Mouse (Mus musculus) stomach, embryonic 14.5 days (tissue): ENCODE measurements around the gene Tmem139. TPM values are rescaled to one million over a fixed set of nuclear protein-coding genes. Genes with fewer than 3 reads are reported as not detected.

Experiments
- ATAC-seq: fragments of 200-750 bp; cut with Nextera tagmentation; 2 replicates; pipeline ENCODE4 v1.8.0; 2017; ENCODE audit warnings: low read depth, moderate TSS enrichment; ENCODE audit not compliant: insufficient number of reproducible peaks, insufficient read depth, low FRiP score
- H3K27ac ChIP-seq: fragments of 300-500 bp; sonication (generic); 2 replicates; pipeline ENCODE4 v1.5.1; 2014; ENCODE audit warnings: mild to moderate bottlenecking, low read length, moderate library complexity, mixed read lengths
- H3K27me3 ChIP-seq: fragments of 300-500 bp; sonication (generic); 2 replicates; pipeline ENCODE4 v1.6.1; 2014; ENCODE audit warnings: low read length, control low read depth, mixed read lengths; ENCODE audit not compliant: control insufficient read depth, insufficient read depth
- H3K36me3 ChIP-seq: fragments of 300-500 bp; sonication (generic); 2 replicates; pipeline ENCODE4 v1.6.1; 2014; ENCODE audit warnings: mild to moderate bottlenecking, control low read depth, low read length, moderate library complexity, mixed read lengths; ENCODE audit not compliant: control insufficient read depth, insufficient read depth
- H3K4me1 ChIP-seq: fragments of 300-500 bp; sonication (generic); 2 replicates; pipeline ENCODE4 v1.6.1; 2014; ENCODE audit warnings: low read length, control low read depth, mixed read lengths; ENCODE audit not compliant: control insufficient read depth, insufficient read depth
- H3K4me2 ChIP-seq: fragments of 300-500 bp; sonication (generic); replicated peaks from 2 replicates; pipeline ENCODE4 v1.6.1; 2014; ENCODE audit warnings: low read depth, low read length, control low read depth
- H3K4me3 ChIP-seq: fragments of 300-500 bp; sonication (generic); 2 replicates; pipeline ENCODE4 v1.5.1; 2014; ENCODE audit warnings: low read depth, low read length, control low read depth
- H3K9ac ChIP-seq: fragments of 300-500 bp; sonication (generic); replicated peaks from 2 replicates; pipeline ENCODE4 v1.6.1; 2014; ENCODE audit warnings: low read depth, mild to moderate bottlenecking, control low read depth, low read length, moderate library complexity, mixed read lengths
- H3K9me3 ChIP-seq: fragments of 300-500 bp; sonication (generic); 2 replicates; pipeline ENCODE4 v1.6.1; 2016; ENCODE audit warnings: low read depth, low read length, control low read depth; ENCODE audit not compliant: control insufficient read depth
- WGBS: fragments of 180-500 bp; shearing (Covaris S2); extraction: QIAGEN DNeasy Blood & Tissue Kit; methylation state at CpG from one replicate; pipeline ENCODE4 v1.1.7; 2014; 5-methylcytosine and 5-hydroxymethylcytosine counted together
- polyA plus RNA-seq: library from polyadenylated mRNA; unstranded; fragments of >200 nt; fragmentation: Nextera tagmentation; extraction: Ambion mirVana; gene quantifications from 2 replicates; pipeline ENCODE4 v1.2.1, GENCODE M21; 2014

Tmem139 gene
- polyA plus RNA-seq, 1 experiment from 2014 or later: 2.6 TPM

- WGBS: under 1% methylated on average over 51 of the region's 51 CpGs
- peak; percentile 98 for ATAC-seq
- Histone ChIP-seq H3K27me3 (no peaks in the 10 kb centered on the region), H3K4me1 (0 out of 2 replicates have a peak, but pooled peaks cover 5% of the 10 kb centered on the region), H3K9ac (peak within 1 kb of the TSS; percentile 92), H3K4me2 (peak within 1 kb of the TSS; percentile 78), H3K9me3 (no peaks in the 10 kb centered on the region), H3K27ac (peak within 1 kb of the TSS; percentile 96), H3K36me3 (peaks cover 24% of the 10 kb centered on the region), H3K4me3 (peak within 1 kb of the TSS; percentile 84)
Measured at GRCm38 (mm10) chr6:42264626-42265312, 3.0 kb downstream of the Tmem139 start, which contains the start of gene Casp2. TSS of gene Casp2 (plus strand) at chr6:42264985.

DNA sequence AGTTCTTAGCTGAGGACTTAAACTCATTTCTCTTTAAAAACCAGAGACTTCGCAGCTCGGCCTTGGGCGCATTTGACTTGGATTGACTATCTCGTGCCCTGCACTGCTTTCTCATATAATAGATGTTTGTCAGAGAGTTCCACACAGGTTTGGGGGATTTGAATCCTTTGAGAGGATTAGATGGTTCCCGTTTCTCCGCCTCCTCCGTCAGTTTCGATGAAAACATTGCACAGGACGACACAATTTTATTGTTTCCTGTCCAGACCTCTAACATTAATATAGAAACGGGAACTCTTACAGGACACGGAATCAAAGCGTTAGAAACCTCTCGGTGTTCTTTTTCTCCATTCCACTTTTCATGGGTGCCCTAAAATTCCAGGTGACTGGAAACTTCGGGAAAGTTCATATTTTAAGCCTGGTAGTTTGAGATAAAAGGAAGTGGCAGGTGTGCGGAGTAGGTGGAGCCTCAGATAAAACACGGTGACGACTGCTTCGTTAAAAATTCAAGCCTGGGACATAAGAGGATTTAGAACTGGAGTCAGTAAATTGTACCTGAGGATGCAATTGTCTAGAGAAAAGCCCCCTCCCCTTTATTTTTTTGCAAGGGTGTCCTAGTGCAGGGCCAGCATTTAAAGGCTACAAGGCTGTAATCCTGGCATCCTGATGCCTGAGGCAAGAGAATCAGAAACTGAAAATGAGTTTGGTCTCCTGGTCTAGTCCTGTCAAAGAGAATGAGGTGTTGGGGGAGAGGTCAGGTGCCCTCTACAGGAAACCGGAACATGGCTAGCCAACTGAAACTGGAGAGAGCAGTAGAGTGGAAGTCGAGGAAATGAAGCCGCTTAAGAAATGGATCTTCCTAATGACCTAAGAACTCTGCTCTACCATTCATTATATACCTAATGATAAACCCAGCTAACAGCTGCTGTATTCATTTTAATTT lies 3.9 kb downstream of the Tmem139 start:
- H3K4me3 ChIP-seq: peak overlapping the region; percentile 84
- ATAC-seq: no peak
- peak overlapping the region; percentile 78 for H3K4me2 ChIP-seq
- H3K9ac ChIP-seq: peak overlapping the region; percentile 92
- H3K9me3 ChIP-seq: no peaks in the 10 kb centered on the region
- 0 out of 2 replicates have a peak, but pooled peaks cover 5% of the 10 kb centered on the region for H3K4me1 ChIP-seq
- H3K27ac ChIP-seq: peak overlapping the region; percentile 96
- peaks cover 29% of the 10 kb centered on the region for H3K36me3 ChIP-seq
- H3K27me3 ChIP-seq: no peaks in the 10 kb centered on the region
- under 1% methylated on average over 21 of the region's 21 CpGs for WGBS

- Histone ChIP-seq H3K4me1 (0 out of 2 replicates have a peak, but pooled peaks cover 5% of the 10 kb centered on the region), H3K36me3 (peaks cover 61% of the 10 kb centered on the region), H3K27ac (no peak overlapping the region), H3K4me2 (no peak overlapping the region), H3K9ac (no peak overlapping the region), H3K9me3 (no peaks in the 10 kb centered on the region), H3K4me3 (no peak overlapping the region), H3K27me3 (no peaks in the 10 kb centered on the region)
- no peak for ATAC-seq
Measured at GRCm38 (mm10) chr6:42270817-42271216, 9.0 kb downstream of the Tmem139 start.

- Histone ChIP-seq H3K9ac (no peak overlapping the region), H3K4me2 (no peak overlapping the region), H3K4me1 (no peaks in the 10 kb centered on the region), H3K36me3 (peaks cover 73% of the 10 kb centered on the region), H3K9me3 (no peaks in the 10 kb centered on the region), H3K4me3 (no peak overlapping the region), H3K27ac (no peak overlapping the region), H3K27me3 (no peaks in the 10 kb centered on the region)
- no peak for ATAC-seq
- 50% methylated on average over 2 of the region's 2 CpGs for WGBS
Measured at GRCm38 (mm10) chr6:42276151-42276550, 14.4 kb downstream of the Tmem139 start.

DNA sequence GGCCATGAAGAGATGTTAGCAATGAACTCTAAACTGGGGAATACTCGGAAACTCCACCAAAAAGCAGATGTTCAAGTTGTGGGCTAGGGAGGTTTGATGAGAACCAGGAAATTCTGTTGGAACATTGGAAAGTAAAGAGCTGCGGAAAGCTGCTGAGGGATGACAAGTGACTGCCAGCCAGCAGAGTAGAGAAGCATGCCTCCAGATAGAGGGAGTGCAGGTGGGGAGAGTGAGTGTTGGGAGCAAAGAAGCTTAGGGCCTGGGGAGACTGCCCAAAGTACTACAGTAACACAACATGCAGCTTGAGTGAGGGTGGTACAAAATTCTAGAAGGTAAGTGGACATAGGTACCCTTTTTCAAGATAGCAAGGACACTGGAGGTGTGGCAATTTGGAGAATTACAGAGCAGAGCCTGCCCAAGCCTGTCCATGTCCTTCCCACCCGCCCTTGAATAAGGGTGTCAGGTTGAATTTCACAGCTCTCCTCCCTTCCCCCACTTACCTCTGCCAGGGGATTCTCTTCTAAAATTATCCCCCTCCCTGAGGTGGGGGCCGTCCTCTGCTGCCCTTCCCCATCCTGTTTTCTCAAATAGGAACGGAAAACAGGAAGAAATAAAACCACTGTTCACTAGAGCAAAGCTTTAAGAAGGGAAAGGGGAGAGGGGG lies 21.2 kb downstream of the Tmem139 start:
- H3K4me1 ChIP-seq: no peaks in the 10 kb centered on the region
- 71% methylated on average over 5 of the region's 5 CpGs for WGBS
- H3K27me3 ChIP-seq: no peaks in the 10 kb centered on the region
- no peak overlapping the region for H3K4me2 ChIP-seq
- no peak overlapping the region for H3K4me3 ChIP-seq
- no peak overlapping the region for H3K9ac ChIP-seq
- no peak for ATAC-seq
- H3K9me3 ChIP-seq: no peaks in the 10 kb centered on the region
- no peak overlapping the region for H3K27ac ChIP-seq
- peaks cover 47% of the 10 kb centered on the region for H3K36me3 ChIP-seq

- no peak within 1 kb of the TSS for H3K27ac ChIP-seq
- no peaks in the 10 kb centered on the region for H3K4me1 ChIP-seq
- no peak within 1 kb of the TSS for H3K4me3 ChIP-seq
- H3K9ac ChIP-seq: no peak within 1 kb of the TSS
- WGBS: 65% methylated on average over 4 of the region's 5 CpGs
- no peak within 1 kb of the TSS for H3K4me2 ChIP-seq
- H3K9me3 ChIP-seq: no peaks in the 10 kb centered on the region
- H3K36me3 ChIP-seq: peaks cover 19% of the 10 kb centered on the region
- no peaks in the 10 kb centered on the region for H3K27me3 ChIP-seq
- ATAC-seq: no peak
Measured at GRCm38 (mm10) chr6:42286448-42286847, 24.7 kb downstream of the Tmem139 start, which contains the start of gene Clcn1. TSS of gene Clcn1 (plus strand) at chr6:42286685.

DNA sequence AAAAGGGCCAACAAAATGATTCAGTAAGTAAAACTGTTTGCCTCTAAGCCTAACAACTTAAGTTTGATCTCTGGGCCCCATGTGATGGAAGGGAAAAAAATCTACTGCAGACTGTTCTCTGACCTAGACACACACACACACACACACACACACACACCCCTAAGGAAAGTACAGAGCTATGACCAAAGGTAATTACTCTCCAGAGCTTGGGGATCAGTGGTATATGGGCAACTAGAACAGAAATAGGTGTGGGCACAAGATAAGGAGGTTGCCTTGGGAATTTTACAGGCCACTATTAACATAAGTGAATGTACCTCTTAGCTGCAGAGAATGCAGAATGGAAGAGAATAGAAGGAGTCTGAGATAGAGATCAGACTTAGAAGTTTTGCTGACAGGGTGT lies 25.8 kb downstream of the Tmem139 start:
- H3K36me3 ChIP-seq: peaks cover 10% of the 10 kb centered on the region; the same call in 1 of the 2 replicates
- H3K9me3 ChIP-seq: no peaks in the 10 kb centered on the region

DNA sequence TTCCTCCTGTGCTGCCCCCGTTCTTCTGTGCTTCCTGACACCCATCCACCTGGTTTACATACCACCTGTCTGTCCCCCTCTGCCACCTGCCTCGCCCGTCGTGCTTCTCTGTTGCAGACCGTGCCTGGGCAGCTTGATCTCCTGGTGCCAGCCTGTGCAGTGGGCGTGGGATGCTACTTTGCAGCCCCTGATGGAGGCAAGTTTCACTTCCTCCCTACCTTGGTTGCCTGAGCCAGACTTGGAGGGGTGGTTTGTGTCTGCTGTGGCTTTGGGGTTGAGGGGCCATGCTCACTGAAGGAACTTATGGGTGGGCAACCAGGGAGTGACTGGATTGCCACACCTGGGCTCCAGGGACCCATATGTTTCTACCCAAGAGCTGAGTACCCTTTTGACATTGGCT lies 31.6 kb downstream of the Tmem139 start:
- Histone ChIP-seq H3K27ac (no peak overlapping the region), H3K36me3 (no peaks in the 10 kb centered on the region), H3K27me3 (no peaks in the 10 kb centered on the region), H3K4me3 (no peak overlapping the region), H3K9ac (no peak overlapping the region), H3K4me2 (no peak overlapping the region), H3K4me1 (no peaks in the 10 kb centered on the region), H3K9me3 (no peaks in the 10 kb centered on the region)
- ATAC-seq: no peak
- WGBS: 82% methylated on average over 6 of the region's 6 CpGs

More for the DNA sequence above, 25.8 kb downstream of the Tmem139 start:
- Histone ChIP-seq H3K4me1 (no peaks in the 10 kb centered on the region), H3K4me2 (no peak overlapping the region), H3K4me3 (no peak overlapping the region), H3K9ac (no peak overlapping the region), H3K27me3 (no peaks in the 10 kb centered on the region), H3K27ac (no peak overlapping the region)
- ATAC-seq: no peak
